Mouse (Mus musculus): ENCODE measurements around the gene Scp2.

Gene Scp2

GRCm38 (mm10) chr4:108017839-108018238, 127.0 kb downstream of the Scp2 start:
- no peak for TF ChIP-seq GATA4 (IDR thresholded peaks at IDR 0.05; ENCODE audit: insufficient replicate concordance, low read length)

GRCm38 (mm10) chr4:108016321-108016720, 128.5 kb downstream of the Scp2 start:
- no peak for TF ChIP-seq GATA4 (IDR thresholded peaks at IDR 0.05; ENCODE audit: insufficient replicate concordance, low read length)

GRCm38 (mm10) chr4:108015067-108015765, 129.6 kb downstream of the Scp2 start:
- no peak for TF ChIP-seq GATA4 (IDR thresholded peaks at IDR 0.05; ENCODE audit: insufficient replicate concordance, low read length)

GRCm38 (mm10) chr4:108014466-108014865, 130.3 kb downstream of the Scp2 start:
- TF ChIP-seq GATA4 (IDR thresholded peaks at IDR 0.05; ENCODE audit: insufficient replicate concordance, low read length), result no peak

GRCm38 (mm10) chr4:108008541-108008940, 136.3 kb downstream of the Scp2 start:
- TF ChIP-seq GATA4 (IDR thresholded peaks at IDR 0.05; ENCODE audit: insufficient replicate concordance, low read length), result no peak

- TF ChIP-seq GATA4 (IDR thresholded peaks at IDR 0.05; ENCODE audit: insufficient replicate concordance, low read length), result no peak
Measured at GRCm38 (mm10) chr4:108007532-108008103, 137.2 kb downstream of the Scp2 start.

GRCm38 (mm10) chr4:108005328-108005727, 139.5 kb downstream of the Scp2 start:
- TF ChIP-seq GATA4 (IDR thresholded peaks at IDR 0.05; ENCODE audit: insufficient replicate concordance, low read length), result no peak

GRCm38 (mm10) chr4:107999380-107999779, 145.4 kb downstream of the Scp2 start:
- TF ChIP-seq GATA4 (IDR thresholded peaks at IDR 0.05; ENCODE audit: insufficient replicate concordance, low read length), result no peak

GRCm38 (mm10) chr4:107998641-107999332, 146.0 kb downstream of the Scp2 start:
- no peak for TF ChIP-seq GATA4 (IDR thresholded peaks at IDR 0.05; ENCODE audit: insufficient replicate concordance, low read length)

- TF ChIP-seq GATA4 (IDR thresholded peaks at IDR 0.05; ENCODE audit: insufficient replicate concordance, low read length), result no peak
Measured at GRCm38 (mm10) chr4:107996418-107996986, 148.3 kb downstream of the Scp2 start.

GRCm38 (mm10) chr4:107995727-107996126, 149.1 kb downstream of the Scp2 start:
- no peak for TF ChIP-seq GATA4 (IDR thresholded peaks at IDR 0.05; ENCODE audit: insufficient replicate concordance, low read length)

- no peak for TF ChIP-seq GATA4 (IDR thresholded peaks at IDR 0.05; ENCODE audit: insufficient replicate concordance, low read length)
Measured at GRCm38 (mm10) chr4:107995011-107995410, 149.8 kb downstream of the Scp2 start.
